Mouse (Mus musculus): ENCODE measurements at regions not wholly inside any gene's neighbourhood (a gene's known extent, or its start where the extent isn't known, plus 50 kb on each side); places are given as distances from the start of the nearest gene placed in this dataset.
A peak's percentile ranks its signal among the peaks of the same experiment; 100 is the strongest.

DNA sequence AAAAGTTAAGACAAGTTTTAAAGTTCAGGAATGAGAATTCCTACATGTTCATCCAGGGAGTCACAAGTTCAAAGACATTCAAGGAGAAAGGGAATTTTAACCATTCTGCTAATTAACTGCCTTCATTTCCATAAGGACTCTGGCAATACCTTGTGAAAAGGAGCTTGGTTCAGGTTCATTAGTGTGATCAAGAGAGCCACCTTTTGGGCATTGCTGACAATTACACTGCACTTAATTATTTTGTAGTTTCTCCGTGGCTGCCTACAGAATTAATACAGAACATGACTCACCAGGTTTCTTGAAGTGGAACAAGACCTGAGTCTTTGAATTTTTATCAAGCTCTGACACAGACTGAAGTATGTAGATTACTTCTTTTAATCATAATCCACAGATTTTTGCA, 52.4 kb upstream of the Ankef1 start:
- DNase-seq: peak; percentile 38
